Mouse (Mus musculus) hindlimb bud, embryonic 11.5 days (tissue): Measurements from ENCODE around the gene Aox3.

Experiments used
- DNase-seq: peaks from one replicate; pipeline ENCODE4 v3.0.0-alpha.2; 2012; ENCODE audit warnings: low read depth, low spot score; ENCODE audit errors: extremely low spot score

Gene Aox3

DNA sequence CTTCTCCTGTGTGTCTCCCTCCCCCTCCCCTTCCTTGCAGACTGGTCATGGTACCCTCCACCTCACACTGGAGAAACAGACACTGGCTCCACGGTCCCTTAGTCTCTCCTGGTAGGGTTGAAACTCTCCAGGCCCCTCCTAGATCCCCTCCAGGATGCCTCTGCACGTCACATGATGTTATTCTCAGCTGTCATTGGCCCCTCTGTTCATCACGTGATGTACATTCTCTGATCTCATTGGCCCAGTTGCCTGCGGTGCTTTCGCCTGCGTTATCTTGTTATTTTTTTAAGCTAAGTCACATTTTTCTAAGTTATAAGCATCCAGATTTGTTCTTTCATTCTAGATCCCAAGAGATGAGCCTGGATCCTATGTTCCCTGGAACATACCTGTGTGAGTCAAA lies 7.2 kb upstream of the Aox3 start:
- DNase-seq = no peak

DNA sequence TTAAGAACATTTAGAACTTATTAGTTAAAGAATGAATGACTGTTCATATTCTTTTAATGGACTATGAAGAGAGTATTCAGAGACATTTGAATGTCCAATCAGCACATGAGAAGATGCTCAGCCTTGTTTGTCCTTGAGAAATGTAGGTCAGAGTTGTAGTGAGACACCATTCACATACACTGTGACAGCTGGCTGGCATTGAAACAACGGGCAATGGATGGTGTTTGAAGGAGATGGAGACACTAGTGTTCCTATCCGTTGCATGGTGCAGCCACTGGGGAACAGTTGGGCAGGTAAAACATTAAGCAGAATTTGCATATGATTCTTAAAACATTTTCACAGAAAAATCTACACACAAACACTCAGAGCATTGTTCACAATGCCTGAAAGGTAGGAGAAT lies 5.9 kb upstream of the Aox3 start:
- DNase-seq = no peak

DNA sequence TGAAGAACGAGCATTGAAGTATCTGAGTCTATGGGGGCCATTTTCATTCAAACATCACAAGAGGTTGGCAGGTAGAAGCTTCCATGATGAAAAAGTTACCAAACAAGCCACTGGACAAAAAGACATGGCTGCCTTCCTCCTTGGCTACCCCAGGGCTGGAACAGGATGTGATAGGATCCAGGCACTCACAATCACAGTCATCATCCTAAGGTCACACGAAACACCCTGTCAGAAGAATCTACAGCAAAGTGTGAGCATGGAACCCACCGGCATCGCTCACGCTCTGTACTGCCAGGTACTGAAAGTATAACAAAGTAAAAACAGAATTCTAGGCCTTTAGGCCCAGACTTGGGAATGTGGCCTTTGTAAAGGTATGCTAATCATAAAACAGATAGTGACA lies 2.7 kb upstream of the Aox3 start:
- no peak for DNase-seq

DNA sequence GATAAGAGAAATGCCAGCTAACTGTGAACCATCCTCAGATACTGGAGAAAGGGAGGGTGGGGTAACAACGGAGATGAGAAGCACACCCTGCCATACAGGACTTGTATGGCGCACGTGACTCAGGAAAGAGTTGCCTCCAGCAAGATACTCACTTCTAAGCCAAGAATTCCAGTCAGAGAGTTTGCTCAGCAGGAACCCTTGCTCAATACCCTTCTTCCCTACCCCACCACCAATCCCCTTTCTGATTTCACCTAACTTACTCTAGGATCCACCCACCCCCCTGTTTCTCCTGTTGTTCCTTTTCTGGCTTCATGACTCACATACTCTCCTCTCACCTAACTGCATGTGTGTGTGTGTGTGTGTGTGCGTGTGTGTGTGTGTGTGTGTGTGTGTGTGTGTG lies 1.6 kb upstream of the Aox3 start:
- DNase-seq = no peak

DNA sequence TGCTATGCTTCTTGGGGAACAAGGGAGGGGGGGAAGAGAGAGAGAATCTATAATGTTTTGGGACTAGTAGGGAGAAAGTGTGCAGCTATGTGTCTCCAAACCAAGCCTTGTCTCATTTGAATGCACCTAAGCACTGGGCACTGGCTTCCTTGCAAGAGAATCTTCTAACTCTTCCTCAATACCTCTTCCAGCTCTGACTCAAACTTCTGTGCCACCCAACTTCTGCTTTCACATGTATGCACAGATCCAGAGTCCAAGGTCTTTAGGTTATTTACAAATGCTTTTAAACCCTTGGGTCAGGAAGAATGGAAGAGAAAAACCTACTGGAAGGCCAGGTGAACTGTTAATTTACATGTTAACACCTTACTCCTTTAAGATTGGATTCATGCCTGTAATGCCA lies 511 bp downstream of the Aox3 start:
- DNase-seq = no peak

DNA sequence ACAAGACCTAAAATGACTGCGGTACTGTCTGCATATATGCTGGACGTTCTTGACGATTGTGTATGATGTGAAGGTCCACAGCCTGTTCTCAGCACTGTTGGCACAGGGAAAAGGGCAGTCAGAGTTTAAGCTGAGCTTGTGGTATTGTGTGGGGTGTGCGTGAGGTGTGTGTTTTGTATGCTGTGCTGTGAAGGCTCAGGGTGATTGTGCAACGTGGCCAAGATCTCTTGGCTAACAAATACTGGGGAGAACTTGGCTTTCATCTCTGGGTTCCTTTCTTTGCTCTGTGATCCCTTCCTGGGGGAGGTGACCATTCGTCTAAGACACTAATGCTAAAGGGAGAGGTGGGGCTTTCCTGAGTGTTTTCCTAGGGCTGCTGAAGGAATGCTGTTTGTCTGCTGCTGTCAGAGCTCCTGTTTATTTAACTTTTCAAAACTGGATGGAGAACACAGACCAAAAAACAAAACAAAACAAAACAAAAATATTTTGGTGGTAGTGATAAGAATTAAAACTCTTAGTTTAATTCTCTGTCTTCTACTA lies 1.2 kb downstream of the Aox3 start:
- no peak for DNase-seq

DNA sequence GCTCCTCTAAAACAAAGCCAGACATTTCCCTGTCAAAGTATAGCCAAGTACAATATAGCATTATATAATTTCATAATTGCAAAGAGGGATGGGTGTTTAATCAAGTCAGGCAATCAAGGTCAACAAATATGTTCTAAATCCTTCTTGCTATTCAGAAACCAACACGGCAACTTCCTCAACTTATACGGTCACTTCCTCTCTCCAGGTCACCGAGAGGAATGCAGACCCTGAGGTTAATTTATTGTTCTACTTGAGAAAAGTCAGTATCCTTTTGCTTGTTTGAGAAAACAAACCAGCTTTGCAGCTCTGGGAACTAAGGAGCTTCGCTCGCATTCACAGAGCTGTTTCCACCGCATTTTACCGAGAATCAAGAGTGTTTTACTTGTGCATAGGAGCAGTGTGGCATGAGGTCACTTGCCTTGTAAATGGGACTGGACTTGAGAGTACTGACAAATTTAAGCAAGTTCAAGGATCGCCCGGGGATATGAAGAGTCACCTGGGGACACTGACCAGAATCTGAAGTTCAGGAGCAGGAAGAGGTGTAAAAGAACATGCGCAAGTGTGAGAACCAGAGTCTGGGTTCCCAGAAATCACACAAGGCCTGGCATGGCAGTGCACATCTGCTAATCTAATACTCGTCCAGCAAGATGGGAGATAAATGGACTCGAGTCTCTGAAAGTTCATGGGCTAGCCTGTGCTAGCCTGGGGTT lies 1.9 kb downstream of the Aox3 start:
- DNase-seq = no peak

DNA sequence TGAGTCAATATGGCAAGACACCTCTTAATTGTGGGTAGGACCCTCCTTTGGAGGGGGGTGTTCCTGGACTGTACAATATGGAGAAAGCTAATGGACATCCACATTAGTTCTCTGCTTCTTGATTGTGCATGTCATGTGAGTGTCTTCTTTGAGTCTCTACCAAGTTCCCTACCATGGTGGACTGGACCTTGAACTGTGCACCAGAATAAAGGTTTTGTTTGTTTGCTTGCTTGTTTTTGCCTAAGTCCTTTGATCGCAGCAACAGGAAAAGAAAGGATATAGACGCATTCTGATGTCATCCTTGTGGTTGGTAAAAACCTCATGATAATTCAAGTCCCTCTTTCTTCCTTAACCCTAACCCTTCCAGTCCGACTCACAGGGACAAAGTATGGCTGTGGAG lies 5.3 kb downstream of the Aox3 start:
- DNase-seq = no peak

DNA sequence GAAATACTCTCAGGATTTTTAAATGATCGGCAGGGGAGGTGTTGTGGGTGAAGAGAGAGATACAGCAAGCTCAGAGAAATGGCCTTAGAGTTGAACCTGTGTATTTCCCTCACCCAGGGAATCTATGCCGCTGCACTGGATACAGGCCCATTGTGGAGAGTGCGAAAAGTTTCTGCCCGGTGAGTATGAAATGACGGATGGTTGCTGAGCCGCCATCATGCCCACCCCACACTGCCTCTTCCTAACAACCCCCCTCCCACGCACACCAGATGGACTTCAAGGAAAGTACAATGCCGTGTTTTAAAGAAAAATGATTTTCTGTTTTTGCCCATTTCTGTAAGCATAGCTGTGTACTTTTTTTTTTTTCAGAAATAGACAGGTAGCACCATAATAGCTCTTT lies 12.0 kb downstream of the Aox3 start:
- DNase-seq = no peak

DNA sequence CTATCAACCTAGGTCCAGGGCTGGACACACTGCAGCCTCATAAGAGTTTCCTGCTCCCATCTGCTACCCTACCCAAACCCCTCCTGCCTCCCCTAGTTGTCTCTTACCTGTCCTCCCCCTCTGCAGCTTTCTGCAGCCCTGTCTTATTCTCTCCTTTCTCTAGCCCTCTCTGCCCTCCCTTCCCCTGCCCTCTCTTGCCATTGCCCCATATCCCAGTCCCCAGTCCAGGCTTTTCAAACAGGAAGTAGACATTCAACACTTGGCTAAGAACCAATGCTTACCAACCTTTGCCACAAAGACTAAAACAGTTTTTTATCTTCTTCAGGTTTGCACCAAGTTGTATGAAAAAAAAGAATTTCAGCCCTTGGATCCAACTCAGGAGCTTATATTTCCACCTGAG lies 25.0 kb downstream of the Aox3 start:
- no peak for DNase-seq

DNA sequence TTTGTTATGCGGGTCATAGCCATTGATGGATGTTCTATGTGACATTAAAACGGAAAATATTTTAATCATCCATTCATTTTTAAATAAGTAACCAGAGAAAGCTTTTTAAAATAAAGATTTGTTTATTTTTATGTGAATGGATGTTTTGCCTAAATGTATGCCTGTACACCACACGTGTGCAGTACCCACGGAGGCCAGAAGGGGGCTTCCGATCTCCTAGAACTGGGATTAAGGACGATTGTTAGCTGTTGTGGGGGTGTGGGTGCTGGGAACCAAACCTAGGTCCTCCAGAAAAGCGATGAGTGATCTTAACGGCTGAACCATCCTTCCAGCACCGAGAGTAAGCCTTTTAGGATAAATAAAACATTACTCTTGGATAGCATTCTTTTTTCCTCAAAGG lies 26.1 kb downstream of the Aox3 start:
- no peak for DNase-seq

DNA sequence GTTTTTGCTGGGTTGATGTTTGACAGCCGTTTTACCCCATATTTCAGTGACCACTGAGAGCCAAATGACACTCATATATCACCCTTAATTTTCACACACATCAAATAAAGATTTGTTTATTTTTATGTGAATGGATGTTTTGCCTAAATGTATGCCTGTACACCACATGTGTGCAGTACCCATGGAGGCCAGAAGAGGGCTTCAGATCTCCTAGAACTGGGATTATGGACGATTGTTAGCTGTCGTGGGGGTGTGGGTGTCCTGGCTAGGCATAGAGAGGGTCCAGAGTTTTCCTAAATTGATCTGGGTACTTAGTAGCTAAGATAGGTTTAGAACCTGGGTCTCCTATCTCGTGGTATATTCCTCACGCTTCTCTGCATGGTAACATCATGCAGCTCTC lies 27.7 kb downstream of the Aox3 start:
- DNase-seq = no peak

DNA sequence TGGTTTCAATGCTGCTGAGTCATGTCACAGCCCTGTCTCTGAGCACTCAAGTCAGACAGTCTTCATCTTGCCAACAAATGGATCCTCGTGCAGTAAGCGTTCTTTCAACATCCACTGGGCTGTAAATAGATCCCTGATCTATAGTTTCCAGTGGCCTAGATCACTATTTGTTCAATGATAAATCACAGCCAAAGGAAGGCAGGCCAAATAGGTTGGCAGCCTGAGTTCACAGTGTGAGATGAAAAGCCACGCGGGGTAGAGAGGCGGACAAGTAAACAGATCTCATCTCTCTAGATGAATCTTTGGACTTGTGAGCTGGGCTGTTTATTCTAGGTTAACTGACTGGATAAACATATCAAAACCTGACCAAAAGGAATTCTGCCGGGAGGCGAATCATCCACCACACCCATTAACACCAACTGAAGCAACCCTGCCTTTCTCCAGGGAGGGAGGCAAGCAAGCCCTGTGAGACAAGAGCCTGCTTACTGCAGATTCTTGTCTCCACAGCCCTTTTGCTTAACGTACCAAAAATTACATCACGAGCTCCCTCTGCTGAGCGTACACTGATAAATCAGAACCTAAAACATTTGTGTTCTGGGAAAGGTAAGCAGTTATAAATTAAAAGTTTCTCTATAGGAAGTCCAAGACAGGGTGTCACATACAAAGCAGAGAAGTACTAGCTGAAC lies 31.6 kb downstream of the Aox3 start:
- no peak for DNase-seq

DNA sequence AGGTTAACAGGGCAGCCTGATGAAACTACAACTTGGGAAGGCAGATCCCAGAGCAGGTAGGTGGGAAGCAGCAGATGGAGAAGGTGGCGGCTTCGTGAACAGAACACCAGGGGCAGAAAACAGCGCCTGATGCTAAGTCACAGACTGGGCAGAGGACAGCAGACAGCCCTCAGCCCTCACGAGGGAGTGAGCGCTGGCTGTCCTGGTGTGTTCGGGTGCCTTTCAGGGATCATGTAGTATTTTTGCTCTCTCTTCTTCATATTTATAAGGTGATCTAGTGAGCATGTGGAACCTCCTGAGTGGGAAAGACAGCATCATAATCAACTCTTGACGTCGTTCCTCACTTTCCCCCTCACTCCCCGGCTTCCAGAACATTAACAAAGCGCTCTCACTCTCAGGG lies 33.1 kb downstream of the Aox3 start:
- no peak for DNase-seq

DNA sequence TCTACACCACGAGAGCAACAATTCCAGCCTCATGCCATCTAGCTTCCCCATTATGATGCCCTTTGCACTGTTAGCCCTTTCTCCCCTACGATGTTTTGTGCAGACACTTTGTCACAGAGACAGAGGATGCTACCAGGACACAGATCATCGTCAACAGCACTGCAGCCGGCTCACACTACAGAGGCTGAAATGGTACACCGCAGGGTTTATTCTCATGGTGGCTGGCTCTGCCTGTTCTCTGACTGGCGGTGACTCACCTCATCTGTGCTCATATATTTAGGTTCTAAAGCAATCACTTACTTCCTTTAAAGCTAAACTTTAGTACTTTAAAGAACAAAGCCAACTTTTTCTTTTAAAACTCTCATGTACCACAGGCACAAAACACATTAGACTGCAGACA lies 34.8 kb downstream of the Aox3 start:
- DNase-seq = no peak

DNA sequence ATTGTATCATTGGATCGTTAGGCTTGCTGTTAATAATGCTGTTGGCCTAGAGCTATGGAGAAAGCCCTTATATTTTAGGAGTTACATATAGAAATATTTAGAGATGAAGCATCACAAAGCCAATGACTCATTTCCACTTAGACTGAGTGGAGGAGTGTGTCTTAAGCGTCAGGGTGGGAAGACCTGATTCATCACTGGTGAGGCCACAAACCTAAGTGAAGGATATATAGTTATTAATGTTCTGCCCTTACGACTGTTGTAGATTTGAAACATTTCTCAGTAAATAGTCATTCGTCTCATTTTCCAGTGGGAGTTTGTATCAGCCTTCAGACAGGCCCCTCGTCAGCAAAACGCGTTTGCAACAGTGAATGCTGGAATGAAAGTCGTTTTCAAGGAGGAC lies 39.3 kb downstream of the Aox3 start:
- DNase-seq = no peak

DNA sequence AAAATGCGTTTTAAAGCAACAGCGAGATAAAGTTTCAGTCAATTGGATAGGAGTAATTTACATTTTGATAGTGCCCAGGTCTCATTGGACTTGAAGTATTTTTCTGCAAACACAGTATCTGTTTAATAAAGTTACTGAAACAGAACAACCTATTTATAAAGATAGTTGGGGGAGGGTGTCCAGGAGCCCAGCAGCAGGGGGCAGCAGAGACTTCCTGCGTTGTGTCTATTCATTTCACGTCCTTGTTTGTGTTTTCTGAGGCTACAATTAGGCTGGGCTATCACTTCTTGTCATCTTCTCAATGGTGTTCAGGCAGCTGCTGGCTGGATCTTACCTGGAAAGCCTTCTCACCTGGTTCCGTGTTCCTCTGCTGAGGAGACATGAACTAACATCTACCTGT lies 43.8 kb downstream of the Aox3 start:
- DNase-seq = no peak

DNA sequence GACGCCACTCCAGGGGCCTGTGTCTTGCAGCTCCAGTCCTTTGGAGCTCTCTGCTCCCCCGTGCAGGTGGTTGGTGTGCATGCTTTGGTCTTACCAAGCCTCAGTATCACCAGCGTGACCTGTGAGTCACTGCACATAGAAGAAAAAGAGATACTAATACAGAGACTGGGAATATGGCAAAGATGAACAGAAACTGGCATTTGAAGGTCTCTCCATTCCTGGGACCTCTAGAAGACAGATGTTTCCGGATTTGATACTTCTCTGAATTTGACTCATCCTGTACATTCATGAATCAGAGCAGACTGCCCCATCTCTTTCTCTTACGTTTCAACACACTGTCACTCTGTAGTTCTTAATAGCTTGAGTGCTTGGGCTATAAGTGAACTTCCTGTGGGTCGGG lies 57.0 kb downstream of the Aox3 start:
- no peak for DNase-seq

DNA sequence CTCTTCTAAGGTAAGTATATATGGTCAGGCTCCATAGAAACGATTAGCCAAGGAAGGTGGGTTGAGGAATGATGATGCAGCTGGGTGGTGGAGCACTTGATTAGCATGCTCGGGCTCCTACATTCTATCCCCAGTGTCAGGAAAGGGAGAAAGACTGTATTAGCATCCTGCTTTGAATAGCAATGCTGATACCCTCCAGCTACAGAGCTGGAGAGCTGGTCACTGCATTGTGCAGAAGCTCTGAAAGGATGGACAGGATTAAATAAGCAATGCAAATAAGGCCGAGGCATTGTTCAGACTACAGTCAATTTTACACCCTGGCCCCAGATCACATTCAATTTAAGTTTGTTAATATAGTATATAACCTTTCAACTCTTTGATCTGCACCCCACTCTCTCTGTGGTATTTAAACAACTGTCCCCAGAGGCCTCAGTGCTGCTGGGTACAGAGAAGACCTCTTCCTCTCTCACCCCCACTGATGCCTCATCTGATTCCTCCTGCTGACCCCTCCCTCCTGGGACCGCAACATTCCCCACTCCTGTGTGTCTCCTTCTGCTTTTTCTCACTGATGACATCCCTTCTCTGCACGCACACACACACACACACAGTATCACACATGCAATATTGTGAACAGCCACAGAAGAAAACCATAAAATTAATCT lies 75.7 kb downstream of the Aox3 start:
- no peak for DNase-seq

DNA sequence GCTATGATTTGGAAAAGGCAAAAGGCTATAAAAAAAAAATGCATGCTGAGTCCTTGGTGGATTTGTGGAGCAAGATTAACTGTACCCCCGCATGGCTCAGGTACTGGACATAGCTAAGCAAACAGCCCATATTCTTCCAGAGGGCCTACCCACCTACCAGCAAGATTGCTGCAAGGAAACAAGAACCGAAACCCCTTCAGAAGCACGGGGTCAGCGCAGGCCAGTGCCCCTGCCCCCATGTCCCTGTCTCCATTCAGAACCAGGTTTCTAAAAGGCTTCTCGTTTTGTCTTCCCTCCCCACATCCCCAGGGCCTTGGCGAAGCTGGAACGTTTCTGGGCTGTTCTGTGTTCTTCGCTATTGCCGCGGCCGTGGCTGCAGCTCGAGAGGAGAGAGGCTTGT lies 81.4 kb downstream of the Aox3 start:
- DNase-seq = no peak

DNA sequence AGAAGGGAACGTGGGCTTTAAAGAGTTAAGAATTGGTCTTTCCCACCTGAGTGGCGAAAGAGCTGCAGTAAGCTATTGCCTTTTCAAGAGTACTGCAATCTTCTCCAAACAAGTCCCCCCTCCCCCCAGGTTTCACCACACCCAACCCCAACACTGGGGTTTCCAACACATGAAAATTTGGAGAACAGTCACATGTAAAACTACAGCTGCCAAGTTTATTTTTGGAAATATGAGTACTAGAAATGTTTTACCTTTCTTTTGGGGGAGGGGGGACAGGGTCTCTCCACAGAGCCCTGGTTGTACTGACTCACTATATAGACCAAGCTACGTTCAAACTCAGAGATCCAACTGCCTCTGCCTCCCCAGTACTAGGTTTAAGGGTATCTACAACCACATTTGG lies 82.1 kb downstream of the Aox3 start:
- no peak for DNase-seq

DNA sequence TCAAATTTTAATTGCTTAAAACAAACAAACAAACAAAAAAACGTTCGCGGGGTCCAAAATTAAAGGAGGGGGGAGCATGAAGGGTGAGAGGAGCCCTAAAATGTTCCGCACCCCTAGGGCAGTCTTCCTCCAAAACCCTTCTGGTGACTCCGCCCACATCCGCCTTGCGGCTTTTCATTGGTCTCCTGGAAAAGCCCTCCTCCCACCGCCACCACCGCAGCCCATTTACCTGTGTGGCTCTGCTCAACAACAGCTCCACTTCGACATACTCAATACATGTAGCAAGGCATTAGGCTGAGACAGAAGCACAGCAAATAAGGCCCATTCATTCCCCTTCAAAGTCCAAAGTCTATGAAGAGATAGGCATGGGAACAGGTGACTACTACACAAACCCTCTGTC lies 82.6 kb downstream of the Aox3 start:
- no peak for DNase-seq
